Mouse (Mus musculus) midbrain, embryonic 16.5 days (tissue): ENCODE measurements around the gene Ccnb1. TPM values are rescaled to one million over a fixed set of nuclear protein-coding genes. Genes with fewer than 3 reads are reported as not detected.

Source experiments
- ATAC-seq: fragments of 200-750 bp; cut with Nextera tagmentation; 2 replicates; pipeline ENCODE4 v1.8.0; 2017; ENCODE audit warnings: moderate TSS enrichment
- H3K27ac ChIP-seq: fragments of 300-500 bp; sonication (generic); 2 replicates; pipeline ENCODE4 v1.5.1; 2014; ENCODE audit warnings: mild to moderate bottlenecking, low read length, mixed read lengths
- H3K27me3 ChIP-seq: fragments of 300-500 bp; sonication (generic); 2 replicates; pipeline ENCODE4 v1.6.1; 2014; ENCODE audit warnings: low read depth, low read length, mixed read lengths; ENCODE audit not compliant: control insufficient read depth, insufficient read depth
- H3K36me3 ChIP-seq: fragments of 300-500 bp; sonication (generic); 2 replicates; pipeline ENCODE4 v1.6.1; 2014; ENCODE audit warnings: mild to moderate bottlenecking, low read length, moderate library complexity, mixed read lengths; ENCODE audit not compliant: control insufficient read depth, insufficient read depth
- H3K4me1 ChIP-seq: fragments of 300-500 bp; sonication (generic); 2 replicates; pipeline ENCODE4 v1.6.1; 2014; ENCODE audit warnings: mild to moderate bottlenecking, low read length, mixed read lengths; ENCODE audit not compliant: control insufficient read depth, insufficient read depth
- H3K4me2 ChIP-seq: fragments of 300-500 bp; sonication (generic); 2 replicates; pipeline ENCODE4 v1.6.1; 2014; ENCODE audit warnings: mild to moderate bottlenecking, low read length, mixed read lengths
- H3K4me3 ChIP-seq: fragments of 300-500 bp; sonication (generic); 2 replicates; pipeline ENCODE4 v1.5.1; 2014; ENCODE audit warnings: low read depth, mild to moderate bottlenecking, low read length, moderate library complexity, mixed read lengths
- H3K9ac ChIP-seq: fragments of 300-500 bp; sonication (generic); 2 replicates; pipeline ENCODE4 v1.6.1; 2014; ENCODE audit warnings: low read depth, low read length, mixed read lengths
- H3K9me3 ChIP-seq: fragments of 300-500 bp; sonication (generic); replicated peaks from 2 replicates; pipeline ENCODE4 v1.6.1; 2014; ENCODE audit warnings: mild to moderate bottlenecking, low read length, mixed read lengths; ENCODE audit not compliant: control insufficient read depth, poor library complexity, severe bottlenecking
- WGBS: fragments of 180-500 bp; shearing (Covaris S2); extraction: QIAGEN DNeasy Blood & Tissue Kit; methylation state at CpG from one replicate; pipeline ENCODE4 v1.1.7; 2014; 5-methylcytosine and 5-hydroxymethylcytosine counted together
- polyA plus RNA-seq: library from polyadenylated mRNA; unstranded; fragments of >200 nt; fragmentation: Nextera tagmentation; extraction: Ambion mirVana; gene quantifications from 2 replicates; pipeline ENCODE4 v1.2.1, GENCODE M21; 2015

Gene Ccnb1
- polyA plus RNA-seq, 1 experiment from 2014 or later = 22.2 TPM

- peaks cover 11% of the 10 kb centered on the region for H3K4me1 ChIP-seq
- ATAC-seq = no peak
- 81% methylated on average over 3 of the region's 3 CpGs for WGBS
- H3K36me3 ChIP-seq = no peaks in the 10 kb centered on the region
- no peak overlapping the region for H3K4me3 ChIP-seq
- no peaks in the 10 kb centered on the region for H3K9me3 ChIP-seq
- H3K4me2 ChIP-seq = no peak overlapping the region
- no peak overlapping the region for H3K9ac ChIP-seq
- no peak overlapping the region for H3K27ac ChIP-seq
- H3K27me3 ChIP-seq = no peaks in the 10 kb centered on the region
These were observed 8.9 kb downstream of the Ccnb1 start for GRCm38 (mm10) chr13:100777491-100777890.

GRCm38 (mm10) chr13:100776710-100777109 is 9.7 kb downstream of the Ccnb1 start:
- Histone ChIP-seq H3K27me3 (no peaks in the 10 kb centered on the region), H3K9me3 (no peaks in the 10 kb centered on the region), H3K4me2 (no peak overlapping the region), H3K4me3 (no peak overlapping the region), H3K4me1 (peaks cover 11% of the 10 kb centered on the region), H3K27ac (no peak overlapping the region), H3K9ac (no peak overlapping the region), H3K36me3 (no peaks in the 10 kb centered on the region)
- no peak for ATAC-seq
- WGBS = 66% methylated on average over 6 of the region's 6 CpGs

- Histone ChIP-seq H3K9ac (peak overlapping the region; percentile 50), H3K27ac (peak overlapping the region; percentile 33), H3K27me3 (no peaks in the 10 kb centered on the region), H3K36me3 (no peaks in the 10 kb centered on the region), H3K9me3 (no peaks in the 10 kb centered on the region), H3K4me3 (peak overlapping the region; percentile 72), H3K4me2 (peak overlapping the region; percentile 99), H3K4me1 (peaks cover 11% of the 10 kb centered on the region)
- 10% methylated on average over 8 of the region's 8 CpGs for WGBS
- peak; percentile 59; the same call in 1 of the 2 replicates for ATAC-seq
These were observed 10.3 kb downstream of the Ccnb1 start for GRCm38 (mm10) chr13:100776056-100776419.

DNA sequence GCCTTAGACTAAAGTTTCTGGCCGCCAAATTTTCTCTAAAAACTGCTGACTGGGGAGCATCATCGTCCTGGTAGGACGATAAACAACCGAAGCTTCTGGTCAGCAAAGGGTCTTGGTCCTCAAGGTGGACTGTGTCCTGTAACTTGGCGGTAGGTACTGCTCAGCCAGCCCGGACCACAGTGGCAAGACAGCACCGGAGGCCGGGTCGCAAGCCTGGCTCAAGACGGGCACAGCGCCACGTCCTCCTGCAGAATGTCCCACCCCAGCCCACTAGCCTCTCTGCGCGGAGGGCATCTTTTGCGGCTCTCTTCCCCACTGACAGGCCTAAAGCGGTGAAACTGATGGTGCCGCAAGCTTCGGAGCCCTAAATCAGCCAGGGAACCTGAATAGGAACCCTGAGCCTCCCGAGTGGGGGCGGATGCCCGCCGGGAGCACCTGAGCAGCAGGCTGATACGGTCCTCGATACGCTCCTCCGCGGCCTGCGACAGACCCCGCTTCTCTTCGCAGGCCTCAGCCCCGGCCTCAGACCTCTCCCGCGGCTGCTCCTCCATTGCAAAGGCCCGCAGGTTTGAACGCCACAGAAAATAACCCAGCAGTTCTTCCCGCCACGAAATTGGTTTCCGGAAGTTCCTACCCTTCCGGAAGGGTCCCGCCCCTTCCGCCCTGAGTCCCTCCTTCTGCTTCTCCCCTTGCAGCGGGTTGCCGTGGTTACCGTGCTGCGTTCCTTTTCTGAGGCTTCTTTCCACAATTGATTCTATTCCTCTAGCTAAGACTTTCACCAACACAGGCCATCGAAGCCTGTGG is 10.9 kb downstream of the Ccnb1 start, which contains the start of gene Cenph:
Gene Cenph, minus strand, starts transcription at position 648 of the 804 bp plus-strand sequence.
- Histone ChIP-seq H3K27me3 (no peaks in the 10 kb centered on the region), H3K4me2 (peak within 1 kb of the TSS; percentile 99), H3K9me3 (no peaks in the 10 kb centered on the region), H3K9ac (peak within 1 kb of the TSS; percentile 66), H3K27ac (peak within 1 kb of the TSS; percentile 33), H3K36me3 (no peaks in the 10 kb centered on the region), H3K4me1 (peaks cover 11% of the 10 kb centered on the region), H3K4me3 (peak within 1 kb of the TSS; percentile 72)
- WGBS = under 1% methylated on average over 46 of the region's 46 CpGs
- peak; percentile 98 for ATAC-seq

DNA sequence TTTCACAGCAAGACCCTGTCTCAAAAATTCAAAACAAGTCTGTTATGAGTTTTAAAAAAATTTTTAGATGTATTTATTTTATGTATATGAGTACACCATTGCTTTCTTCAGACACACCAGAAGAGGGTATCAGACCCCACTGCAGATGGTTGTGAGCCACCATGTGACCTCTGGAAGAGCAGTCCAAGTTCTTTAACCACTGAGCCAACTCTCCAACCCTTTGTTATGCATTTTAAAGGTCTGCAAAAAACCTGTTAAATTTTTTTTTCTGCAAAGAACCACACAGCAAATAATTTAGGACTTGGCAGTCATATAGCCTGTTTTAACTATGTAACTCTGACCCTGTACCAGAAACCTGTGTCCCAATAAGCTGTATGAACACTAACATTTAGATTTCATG is 11.7 kb downstream of the Ccnb1 start:
- ATAC-seq = no peak
- Histone ChIP-seq H3K9me3 (no peaks in the 10 kb centered on the region), H3K36me3 (no peaks in the 10 kb centered on the region), H3K4me1 (peaks cover 11% of the 10 kb centered on the region), H3K4me2 (peak overlapping the region; percentile 99), H3K9ac (no peak overlapping the region), H3K4me3 (no peak overlapping the region; the same call in 1 of the 2 replicates), H3K27ac (no peak overlapping the region), H3K27me3 (no peaks in the 10 kb centered on the region)

DNA sequence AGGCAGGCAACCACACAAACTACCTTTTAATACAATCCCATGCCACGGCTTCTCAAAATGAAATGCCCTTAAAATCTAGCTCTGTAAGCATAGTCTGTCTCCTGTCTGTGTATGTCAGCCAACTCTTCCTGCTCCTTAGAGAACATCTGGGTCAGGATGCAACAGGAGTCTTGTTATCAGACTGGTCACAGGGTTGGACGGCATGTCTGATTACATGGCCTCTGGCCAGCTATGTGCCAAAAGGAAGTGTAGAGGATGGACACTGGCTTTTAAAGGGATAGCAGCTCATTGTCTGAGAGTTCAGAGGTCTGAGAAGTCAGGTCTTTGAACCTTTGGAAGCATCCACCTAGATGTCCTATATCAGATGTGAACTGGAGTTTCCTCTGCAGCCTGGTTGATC is 31.0 kb downstream of the Ccnb1 start:
- H3K9me3 ChIP-seq = no peaks in the 10 kb centered on the region
- H3K9ac ChIP-seq = no peak overlapping the region
- H3K4me2 ChIP-seq = no peak overlapping the region
- no peak overlapping the region for H3K27ac ChIP-seq
- H3K36me3 ChIP-seq = no peaks in the 10 kb centered on the region
- no peak overlapping the region for H3K4me3 ChIP-seq
- ATAC-seq = no peak
- no peaks in the 10 kb centered on the region for H3K4me1 ChIP-seq
- WGBS = 90% methylated on average over 2 of the region's 2 CpGs
- no peaks in the 10 kb centered on the region for H3K27me3 ChIP-seq

DNA sequence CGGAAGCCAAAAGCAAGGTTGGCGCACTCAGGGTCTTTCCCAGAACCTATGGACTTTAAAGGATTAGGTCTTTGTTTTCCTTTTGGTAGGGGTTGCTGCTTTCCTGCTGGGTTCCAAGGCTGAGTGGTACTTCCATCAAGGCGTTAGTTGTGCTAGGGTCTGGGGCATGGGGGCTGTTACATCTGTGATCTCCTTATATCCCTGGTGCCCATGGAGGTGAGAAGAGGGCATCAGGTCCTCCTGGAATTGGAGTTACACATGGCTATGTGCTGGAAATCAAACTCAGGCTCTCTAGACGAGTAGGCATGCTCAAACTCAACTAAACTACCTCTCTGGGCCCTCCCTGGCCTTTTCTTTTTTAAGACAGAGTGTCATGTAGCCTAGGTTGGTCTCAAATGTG is 32.2 kb downstream of the Ccnb1 start:
- H3K27me3 ChIP-seq = no peaks in the 10 kb centered on the region
- WGBS = 69% methylated on average over 4 of the region's 4 CpGs
- H3K27ac ChIP-seq = no peak overlapping the region
- no peak overlapping the region for H3K4me3 ChIP-seq
- no peaks in the 10 kb centered on the region for H3K36me3 ChIP-seq
- H3K9me3 ChIP-seq = no peaks in the 10 kb centered on the region
- no peaks in the 10 kb centered on the region for H3K4me1 ChIP-seq
- no peak overlapping the region for H3K9ac ChIP-seq
- H3K4me2 ChIP-seq = no peak overlapping the region
- ATAC-seq = no peak

- Histone ChIP-seq H3K9me3 (no peaks in the 10 kb centered on the region), H3K27me3 (no peaks in the 10 kb centered on the region), H3K4me1 (no peaks in the 10 kb centered on the region), H3K27ac (no peak overlapping the region), H3K36me3 (no peaks in the 10 kb centered on the region), H3K9ac (no peak overlapping the region), H3K4me2 (no peak overlapping the region), H3K4me3 (no peak overlapping the region)
- 86% methylated on average over 6 of the region's 6 CpGs for WGBS
- ATAC-seq = no peak
These were observed 33.4 kb downstream of the Ccnb1 start for GRCm38 (mm10) chr13:100753011-100753410.

DNA sequence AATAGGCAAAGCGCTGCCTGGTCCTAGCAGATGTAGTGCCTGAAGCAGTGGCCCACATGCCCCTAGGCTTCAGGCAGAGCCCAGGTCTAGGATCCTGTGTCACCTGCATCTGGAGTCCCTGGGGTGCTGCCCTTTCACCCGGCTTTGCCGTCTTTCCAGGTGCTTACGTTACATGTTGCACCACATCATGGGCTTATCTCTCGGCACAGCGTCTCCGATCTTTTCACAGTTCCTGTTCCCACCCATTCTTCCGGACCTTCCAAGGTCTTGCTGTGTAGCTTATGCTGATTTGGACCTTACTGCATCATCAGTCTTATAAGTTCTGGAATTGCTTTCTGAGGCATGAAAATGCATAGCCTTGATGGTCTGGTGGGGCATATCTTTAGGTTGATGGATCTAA is 33.8 kb downstream of the Ccnb1 start:
- Histone ChIP-seq H3K9ac (no peak overlapping the region), H3K9me3 (no peaks in the 10 kb centered on the region), H3K4me2 (no peak overlapping the region), H3K4me1 (no peaks in the 10 kb centered on the region), H3K4me3 (no peak overlapping the region), H3K36me3 (no peaks in the 10 kb centered on the region), H3K27ac (no peak overlapping the region), H3K27me3 (no peaks in the 10 kb centered on the region)
- 94% methylated on average over 8 of the region's 8 CpGs for WGBS
- ATAC-seq = no peak
